Mouse (Mus musculus): ENCODE data around the gene Olfr464. TPM values are rescaled to one million over a fixed set of nuclear protein-coding genes. Genes with fewer than 3 reads are reported as not detected.
"Not testable (repeated sequence)": the region's sequence is repeated elsewhere in the genome, so short reads cannot be mapped to it uniquely, and the experiment has no call there.

The Olfr464 gene
- total and polyA plus RNA-seq, 2 experiments: not detected

GRCm38 (mm10) chr11:87881714-87882113 lies 39.1 kb downstream of the Olfr464 start:
- Histone ChIP-seq H3K4me1 (ENCODE audit: control insufficient read depth, insufficient read depth, low read length) (no peaks in the 10 kb centered on the region), H3K79me2 (ENCODE audit: control insufficient read depth, insufficient read depth, low read length) (no peaks in the 10 kb centered on the region), H3K9ac (ENCODE audit: low read depth, low read length) (no peak overlapping the region), H3K36me3 (ENCODE audit: control insufficient read depth, insufficient read depth, low read length) (no peaks in the 10 kb centered on the region), H3K4me3 (ENCODE audit: insufficient read depth, low read depth, low read length) (no peak overlapping the region), H3K27ac (replicated peaks; ENCODE audit: insufficient read depth, low read depth, low read length) (no peak overlapping the region), H3K27me3 (ENCODE audit: control insufficient read depth, insufficient read depth, low read length) (no peaks in the 10 kb centered on the region)
- DNase-seq (ENCODE audit: extremely low read depth, low read depth, low spot score): no peak
- WGBS: 67% methylated on average over 4 of the region's 4 CpGs
- TF ChIP-seq POLR2A (IDR thresholded peaks at IDR 0.05; ENCODE audit: extremely low read depth, insufficient read depth, low read length) (no peak), CTCF (IDR thresholded peaks at IDR 0.05; ENCODE audit: low read depth, low read length) (no peak)

DNA sequence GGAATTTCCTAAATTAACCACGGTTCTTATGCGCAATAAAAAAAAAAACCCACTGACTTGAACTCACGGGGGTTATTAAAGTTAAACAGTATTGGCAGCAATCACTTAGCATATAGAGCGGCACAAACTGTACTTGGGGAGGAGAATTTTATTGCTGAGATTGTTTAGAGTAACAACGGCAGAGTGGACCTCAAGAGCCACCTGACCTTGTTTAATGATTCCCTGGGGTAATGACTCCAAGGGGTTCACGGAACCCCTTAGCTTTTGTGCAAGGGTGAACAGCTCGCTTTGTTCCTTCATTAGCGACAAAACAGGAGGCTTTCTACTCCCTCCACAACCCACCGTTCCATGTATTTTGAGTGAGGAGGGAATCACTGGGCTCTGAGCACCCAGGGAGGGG lies 40.9 kb downstream of the Olfr464 start:
- DNase-seq (ENCODE audit: extremely low read depth, low read depth, low spot score): no peak
- Histone ChIP-seq H3K36me3 (ENCODE audit: control insufficient read depth, insufficient read depth, low read length) (no peaks in the 10 kb centered on the region), H3K27me3 (ENCODE audit: control insufficient read depth, insufficient read depth, low read length) (no peaks in the 10 kb centered on the region), H3K4me3 (ENCODE audit: insufficient read depth, low read depth, low read length) (no peak overlapping the region), H3K9ac (ENCODE audit: low read depth, low read length) (no peak overlapping the region), H3K4me1 (ENCODE audit: control insufficient read depth, insufficient read depth, low read length) (no peaks in the 10 kb centered on the region), H3K79me2 (ENCODE audit: control insufficient read depth, insufficient read depth, low read length) (no peaks in the 10 kb centered on the region), H3K27ac (replicated peaks; ENCODE audit: insufficient read depth, low read depth, low read length) (no peak overlapping the region)
- WGBS: 80% methylated on average over 9 of the region's 9 CpGs
- TF ChIP-seq POLR2A (IDR thresholded peaks at IDR 0.05; ENCODE audit: extremely low read depth, insufficient read depth, low read length) (no peak), CTCF (IDR thresholded peaks at IDR 0.05; ENCODE audit: low read depth, low read length) (no peak)

DNA sequence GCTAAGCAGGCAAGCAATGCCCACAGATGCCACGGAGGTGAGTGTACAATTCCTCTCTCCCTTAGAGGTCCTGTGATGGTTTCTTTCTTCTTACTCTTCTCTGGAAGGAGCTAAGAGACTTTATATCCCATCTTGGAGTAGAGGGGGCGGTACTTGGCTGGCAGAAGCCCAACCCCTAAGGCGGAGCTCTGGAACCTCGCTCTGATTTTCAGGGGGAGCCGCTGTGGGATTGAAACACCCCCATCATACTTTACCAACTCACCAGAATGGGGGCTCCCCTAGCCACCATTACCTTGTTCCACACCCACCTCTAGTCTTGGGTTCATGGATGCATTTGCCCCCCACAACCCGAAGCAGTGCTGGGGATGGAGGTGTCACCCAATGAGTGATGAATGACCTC lies 45.3 kb downstream of the Olfr464 start, which contains the start of gene Epx:
Epx (minus strand) TSS at position 101 of the 400 bp plus-strand sequence.
- no peak for TF ChIP-seq CTCF (IDR thresholded peaks at IDR 0.05; ENCODE audit: low read depth, low read length)
- no peak for TF ChIP-seq POLR2A (IDR thresholded peaks at IDR 0.05; ENCODE audit: extremely low read depth, insufficient read depth, low read length)
- DNase-seq (ENCODE audit: extremely low read depth, low read depth, low spot score): no peak
- Histone ChIP-seq H3K27ac (replicated peaks; ENCODE audit: insufficient read depth, low read depth, low read length) (no peak within 1 kb of the TSS), H3K79me2 (ENCODE audit: control insufficient read depth, insufficient read depth, low read length) (no peaks in the 10 kb centered on the region), H3K27me3 (ENCODE audit: control insufficient read depth, insufficient read depth, low read length) (0 out of 2 replicates have a peak, but pooled peaks cover 3% of the 10 kb centered on the region), H3K4me1 (ENCODE audit: control insufficient read depth, insufficient read depth, low read length) (no peaks in the 10 kb centered on the region), H3K4me3 (ENCODE audit: insufficient read depth, low read depth, low read length) (no peak within 1 kb of the TSS), H3K9ac (ENCODE audit: low read depth, low read length) (no peak within 1 kb of the TSS), H3K36me3 (ENCODE audit: control insufficient read depth, insufficient read depth, low read length) (no peaks in the 10 kb centered on the region)
- 82% methylated on average over 6 of the region's 6 CpGs for WGBS

GRCm38 (mm10) chr11:87871766-87872165 lies 49.0 kb downstream of the Olfr464 start:
- Histone ChIP-seq H3K4me3 (ENCODE audit: insufficient read depth, low read depth, low read length) (no peak overlapping the region), H3K79me2 (ENCODE audit: control insufficient read depth, insufficient read depth, low read length) (no peaks in the 10 kb centered on the region), H3K27ac (replicated peaks; ENCODE audit: insufficient read depth, low read depth, low read length) (no peak overlapping the region), H3K36me3 (ENCODE audit: control insufficient read depth, insufficient read depth, low read length) (no peaks in the 10 kb centered on the region), H3K27me3 (ENCODE audit: control insufficient read depth, insufficient read depth, low read length) (0 out of 2 replicates have a peak, but pooled peaks cover 3% of the 10 kb centered on the region), H3K9ac (ENCODE audit: low read depth, low read length) (no peak overlapping the region), H3K4me1 (ENCODE audit: control insufficient read depth, insufficient read depth, low read length) (no peaks in the 10 kb centered on the region)
- TF ChIP-seq POLR2A (IDR thresholded peaks at IDR 0.05; ENCODE audit: extremely low read depth, insufficient read depth, low read length) (no peak), CTCF (IDR thresholded peaks at IDR 0.05; ENCODE audit: low read depth, low read length) (no peak)
- WGBS: 27% methylated on average over 8 of the region's 8 CpGs
- DNase-seq (ENCODE audit: extremely low read depth, low read depth, low spot score): no peak

DNA sequence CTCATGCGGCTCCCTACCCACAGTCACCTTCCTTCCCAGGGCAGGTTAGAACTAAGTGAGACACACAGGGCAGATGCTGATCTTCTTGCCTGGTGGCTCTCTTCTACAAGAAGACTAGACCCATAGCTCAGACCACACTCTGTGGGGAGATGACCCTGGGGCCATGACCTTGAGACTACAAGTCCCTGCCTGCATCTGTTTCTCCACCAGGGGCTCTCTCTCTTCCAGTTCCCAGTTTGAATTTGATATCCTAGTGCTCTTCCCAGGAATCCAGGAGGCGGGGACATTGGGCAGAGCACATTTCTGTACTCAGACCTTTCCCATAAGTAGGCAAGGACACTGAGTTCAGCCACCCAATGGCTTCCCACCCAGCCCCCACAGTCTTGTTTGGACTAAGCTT lies 50.7 kb downstream of the Olfr464 start:
- H3K79me2 ChIP-seq (ENCODE audit: control insufficient read depth, insufficient read depth, low read length): no peaks in the 10 kb centered on the region
- no peak for TF ChIP-seq CTCF (IDR thresholded peaks at IDR 0.05; ENCODE audit: low read depth, low read length)
- TF ChIP-seq POLR2A (IDR thresholded peaks at IDR 0.05; ENCODE audit: extremely low read depth, insufficient read depth, low read length): no peak
- no peaks in the 10 kb centered on the region for H3K36me3 ChIP-seq (ENCODE audit: control insufficient read depth, insufficient read depth, low read length)
- no peak overlapping the region for H3K4me3 ChIP-seq (ENCODE audit: insufficient read depth, low read depth, low read length)
- H3K27me3 ChIP-seq (ENCODE audit: control insufficient read depth, insufficient read depth, low read length): 0 out of 2 replicates have a peak, but pooled peaks cover 3% of the 10 kb centered on the region
- H3K4me1 ChIP-seq (ENCODE audit: control insufficient read depth, insufficient read depth, low read length): no peaks in the 10 kb centered on the region
- no peak overlapping the region for H3K9ac ChIP-seq (ENCODE audit: low read depth, low read length)
- DNase-seq (ENCODE audit: extremely low read depth, low read depth, low spot score): no peak
- no peak overlapping the region for H3K27ac ChIP-seq (replicated peaks; ENCODE audit: insufficient read depth, low read depth, low read length)
- whole genome bisulfite sequencing: 86% methylated on average over 2 of the region's 2 CpGs

GRCm38 (mm10) chr11:87866891-87867290 lies 53.9 kb downstream of the Olfr464 start:
- H3K79me2 ChIP-seq (ENCODE audit: control insufficient read depth, insufficient read depth, low read length); H3K27ac ChIP-seq (replicated peaks; ENCODE audit: insufficient read depth, low read depth, low read length); DNase-seq (ENCODE audit: extremely low read depth, low read depth, low spot score); H3K9ac ChIP-seq (ENCODE audit: low read depth, low read length); H3K36me3 ChIP-seq (ENCODE audit: control insufficient read depth, insufficient read depth, low read length); H3K4me1 ChIP-seq (ENCODE audit: control insufficient read depth, insufficient read depth, low read length); H3K27me3 ChIP-seq (ENCODE audit: control insufficient read depth, insufficient read depth, low read length); H3K4me3 ChIP-seq (ENCODE audit: insufficient read depth, low read depth, low read length): not testable (repeated sequence)
- 86% methylated on average over 1 of the region's 2 CpGs for WGBS

Other genes with a start within 250 kb of the Olfr464 start
- gene Supt4a, start 183.4 kb downstream of the Olfr464 start, total RNA-seq (2014; rRNA removed): 59.9 and 63.8 TPM in 2 replicates
- gene Supt4a, start 183.4 kb downstream of the Olfr464 start, polyA plus RNA-seq (2012; rRNA removed): 41.9 and 46.5 TPM in 2 replicates
- gene Tspoap1, start 160.4 kb downstream of the Olfr464 start, total RNA-seq (2014; rRNA removed): 0.09 and 1.1 TPM in 2 replicates
- 0.26 and 0.37 TPM in 2 replicates for gene Tspoap1, start 160.4 kb downstream of the Olfr464 start, polyA plus RNA-seq (2012; rRNA removed)
- gene Mpo, start 127.4 kb downstream of the Olfr464 start, total RNA-seq (2014; rRNA removed): not detected in 2 replicates
- 0.06 TPM in 1 of 2 replicates, not detected in the other for gene Mpo, start 127.4 kb downstream of the Olfr464 start, polyA plus RNA-seq (2012; rRNA removed)
- gene Lpo, start 92.7 kb downstream of the Olfr464 start, total RNA-seq (2014; rRNA removed): not detected in 2 replicates
- gene Lpo, start 92.7 kb downstream of the Olfr464 start, polyA plus RNA-seq (2012; rRNA removed): not detected in 2 replicates
- 1.2 and 2.1 TPM in 2 replicates for gene Mks1, start 67.8 kb downstream of the Olfr464 start, total RNA-seq (2014; rRNA removed)
- gene Mks1, start 67.8 kb downstream of the Olfr464 start, polyA plus RNA-seq (2012; rRNA removed): 2.8 and 3.2 TPM in 2 replicates
- not detected in 2 replicates for gene Epx, start 45.4 kb downstream of the Olfr464 start, total RNA-seq (2014; rRNA removed)
- gene Epx, start 45.4 kb downstream of the Olfr464 start, polyA plus RNA-seq (2012; rRNA removed): not detected in 2 replicates
- gene Olfr462, start 28.7 kb downstream of the Olfr464 start, total RNA-seq (2014; rRNA removed): not detected in 2 replicates
- not detected in 2 replicates for gene Olfr462, start 28.7 kb downstream of the Olfr464 start, polyA plus RNA-seq (2012; rRNA removed)
- not detected in 2 replicates for gene Olfr463, start 23.6 kb downstream of the Olfr464 start, total RNA-seq (2014; rRNA removed)
- not detected in 2 replicates for gene Olfr463, start 23.6 kb downstream of the Olfr464 start, polyA plus RNA-seq (2012; rRNA removed)
- 24.8 and 36.9 TPM in 2 replicates for gene Dynll2, start 66.6 kb upstream of the Olfr464 start, total RNA-seq (2014; rRNA removed)
- gene Dynll2, start 66.6 kb upstream of the Olfr464 start, polyA plus RNA-seq (2012; rRNA removed): 112 and 145 TPM in 2 replicates
- gene Srsf1, start 126.4 kb upstream of the Olfr464 start, total RNA-seq (2014; rRNA removed): 72.0 and 84.0 TPM in 2 replicates
- gene Srsf1, start 126.4 kb upstream of the Olfr464 start, polyA plus RNA-seq (2012; rRNA removed): 33.4 and 44.1 TPM in 2 replicates
- 5.8 and 6.6 TPM in 2 replicates for gene Vezf1, start 147.3 kb upstream of the Olfr464 start, total RNA-seq (2014; rRNA removed)
- gene Vezf1, start 147.3 kb upstream of the Olfr464 start, polyA plus RNA-seq (2012; rRNA removed): 3.6 and 3.8 TPM in 2 replicates
- 0.87 and 1.5 TPM in 2 replicates for gene Cuedc1, start 177.1 kb upstream of the Olfr464 start, total RNA-seq (2014; rRNA removed)
- 1.1 and 1.7 TPM in 2 replicates for gene Cuedc1, start 177.1 kb upstream of the Olfr464 start, polyA plus RNA-seq (2012; rRNA removed)

Measured in liver, adult 2 months (tissue).